Mouse (Mus musculus) hindbrain, embryonic 10.5 days (tissue): Measurements from ENCODE around the gene Klhdc8a. TPM values are rescaled to one million over a fixed set of nuclear protein-coding genes. Genes with fewer than 3 reads are reported as not detected.
A peak's percentile ranks its signal among the peaks of the same experiment; 100 is the strongest.
"Not testable (repeated sequence)": the region's sequence is repeated elsewhere in the genome, so short reads cannot be mapped to it uniquely, and the experiment has no call there.

Experiments used
- DNase-seq: peaks from one replicate; pipeline ENCODE4 v3.0.0-alpha.2; 2017; ENCODE audit warnings: low spot score
- H3K27ac ChIP-seq: fragments of 300-500 bp; sonication (generic); 2 replicates; pipeline ENCODE4 v1.5.1; 2016; ENCODE audit warnings: mild to moderate bottlenecking, moderate library complexity
- H3K27me3 ChIP-seq: fragments of 300-500 bp; sonication (generic); 2 replicates; pipeline ENCODE4 v1.6.1; 2016; ENCODE audit warnings: mild to moderate bottlenecking; ENCODE audit not compliant: poor library complexity, insufficient read depth, severe bottlenecking
- H3K36me3 ChIP-seq: fragments of 300-500 bp; sonication (generic); 2 replicates; pipeline ENCODE4 v1.6.1; 2016; ENCODE audit warnings: mild to moderate bottlenecking, moderate library complexity
- H3K4me1 ChIP-seq: fragments of 300-500 bp; sonication (generic); replicated peaks from 2 replicates; pipeline ENCODE4 v1.6.1; 2016; ENCODE audit warnings: mild to moderate bottlenecking
- H3K4me3 ChIP-seq: fragments of 300-500 bp; sonication (generic); 2 replicates; pipeline ENCODE4 v1.5.1; 2016; ENCODE audit warnings: mild to moderate bottlenecking, moderate library complexity
- H3K9me3 ChIP-seq: fragments of 300-500 bp; sonication (generic); 2 replicates; pipeline ENCODE4 v1.6.1; 2016; ENCODE audit warnings: mild to moderate bottlenecking, moderate library complexity
- WGBS: fragments of 180-500 bp; shearing (Covaris S2); methylation state at CpG from one replicate; pipeline ENCODE4 v1.1.7; 2016; 5-methylcytosine and 5-hydroxymethylcytosine counted together
- polyA plus RNA-seq: library from polyadenylated mRNA; unstranded; fragments of >200 nt; fragmentation: Nextera tagmentation; extraction: Ambion mirVana; gene quantifications from 2 replicates; pipeline ENCODE4 v1.2.1, GENCODE M21; 2016

Klhdc8a gene
- polyA plus RNA-seq, 1 experiment from 2014 or later, result 3.5 TPM

DNA sequence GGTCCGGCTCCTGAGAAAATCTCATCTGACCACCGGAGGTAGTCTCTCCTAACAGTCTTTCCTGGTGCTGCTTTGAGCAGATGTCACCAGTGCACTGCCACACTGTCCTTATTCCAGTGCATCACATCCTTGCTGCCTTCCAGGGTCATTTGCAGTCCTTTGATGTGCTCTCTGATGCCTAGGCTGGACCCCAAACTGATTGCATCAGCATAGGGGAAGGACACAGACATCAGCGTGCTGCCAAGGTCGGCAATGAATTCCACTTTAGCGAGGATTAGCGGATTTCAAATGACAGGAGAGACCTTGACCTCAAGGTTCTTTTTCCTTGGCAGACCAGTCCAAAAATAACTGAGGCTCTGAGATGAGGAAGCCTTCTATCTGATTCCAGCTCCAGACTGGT, 21.3 kb upstream of the Klhdc8a start:
- WGBS, result 82% methylated on average over 6 of the region's 6 CpGs
- H3K9me3 ChIP-seq, result no peaks in the 10 kb centered on the region
- no peak overlapping the region for H3K4me3 ChIP-seq
- no peak for DNase-seq
- H3K4me1 ChIP-seq, result peaks cover 17% of the 10 kb centered on the region
- no peaks in the 10 kb centered on the region for H3K36me3 ChIP-seq
- no peak overlapping the region for H3K27ac ChIP-seq
- no peaks in the 10 kb centered on the region for H3K27me3 ChIP-seq

DNA sequence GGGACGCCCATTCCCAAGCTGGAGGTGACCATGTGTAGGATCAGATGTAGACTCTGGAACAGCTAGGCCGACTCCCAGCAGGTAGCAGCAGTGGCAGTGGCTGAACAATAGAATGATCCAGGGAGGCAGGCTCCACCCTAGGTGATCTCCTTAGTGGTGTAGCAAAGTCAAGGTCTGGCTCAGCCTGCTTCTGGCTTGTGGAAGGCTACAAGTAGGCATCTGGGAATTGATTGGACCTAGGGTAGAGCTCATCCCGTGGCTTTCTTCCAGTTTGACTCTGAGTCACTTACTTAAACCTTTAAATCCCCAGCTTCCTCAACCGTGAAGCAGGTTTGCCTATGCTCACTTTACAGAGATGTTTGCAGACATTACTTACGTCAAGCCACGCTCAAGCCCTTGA, 17.8 kb upstream of the Klhdc8a start:
- H3K27ac ChIP-seq, H3K9me3 ChIP-seq, H3K4me3 ChIP-seq, H3K27me3 ChIP-seq, H3K36me3 ChIP-seq, DNase-seq: not testable (repeated sequence)
- WGBS, result 82% methylated on average over 6 of the region's 6 CpGs
- H3K4me1 ChIP-seq, result peaks cover 38% of the 10 kb centered on the region

DNA sequence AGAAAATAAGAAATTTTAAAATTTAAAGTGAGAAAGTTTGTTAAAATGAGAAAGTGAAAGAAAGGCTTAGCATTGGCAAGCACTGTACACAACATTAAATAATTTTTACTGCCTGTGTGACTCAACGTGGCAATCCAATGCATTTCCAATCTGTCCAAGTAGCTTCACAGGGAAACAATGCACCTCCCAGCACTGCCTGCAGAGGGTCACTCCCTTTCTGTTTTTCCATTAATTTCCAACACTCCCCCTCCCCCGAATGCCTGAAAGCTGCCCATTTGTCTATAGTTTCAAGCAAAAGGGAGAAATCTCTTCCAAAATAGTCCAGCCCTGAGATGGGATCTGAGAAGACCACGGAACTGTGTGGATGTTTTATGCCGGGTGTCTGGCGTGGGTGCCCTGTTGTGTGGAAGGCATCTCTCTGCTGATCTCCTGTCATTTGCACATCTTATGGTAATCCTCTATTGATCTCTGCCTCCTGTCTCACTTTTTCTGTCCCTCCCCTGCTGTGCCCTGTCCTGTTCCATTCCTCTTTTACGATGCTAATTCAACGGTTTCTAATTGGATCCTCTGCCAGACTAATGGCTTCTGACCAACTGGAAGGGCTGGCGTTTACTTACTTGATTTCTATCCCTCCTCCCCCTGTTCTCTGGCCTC, 16.8 kb upstream of the Klhdc8a start:
- WGBS, result 10% methylated on average over 8 of the region's 8 CpGs
- Histone ChIP-seq H3K4me1 (peaks cover 40% of the 10 kb centered on the region), H3K9me3 (no peaks in the 10 kb centered on the region), H3K36me3 (no peaks in the 10 kb centered on the region), H3K27me3 (peaks cover 17% of the 10 kb centered on the region), H3K27ac (peak overlapping the region; percentile 81), H3K4me3 (0 out of 2 replicates have a peak overlapping the region, but pooled peaks have one; percentile 9)
- no peak for DNase-seq

DNA sequence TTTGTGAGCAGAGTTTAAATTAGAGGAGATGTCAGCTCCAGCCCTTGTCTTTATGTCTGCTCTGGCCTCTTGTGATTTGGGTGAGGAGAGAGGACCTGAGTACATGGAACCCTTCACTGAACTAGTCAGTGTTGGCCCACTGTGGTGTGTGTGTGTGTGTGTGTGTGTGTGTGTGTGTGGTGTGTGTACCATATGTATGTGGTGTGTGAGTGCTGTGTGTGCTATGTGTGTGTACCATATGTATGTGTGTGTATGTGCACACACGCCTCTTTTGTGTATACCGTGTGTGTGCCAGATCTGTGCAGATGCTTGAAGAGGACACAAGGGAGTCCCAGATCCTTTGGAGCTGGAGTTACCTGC, 16.3 kb upstream of the Klhdc8a start:
- Histone ChIP-seq H3K9me3 (no peaks in the 10 kb centered on the region), H3K4me1 (peaks cover 40% of the 10 kb centered on the region), H3K4me3 (no peak overlapping the region), H3K36me3 (no peaks in the 10 kb centered on the region), H3K27me3 (peaks cover 17% of the 10 kb centered on the region), H3K27ac (peak overlapping the region; percentile 81)
- no peak for DNase-seq
- WGBS, result 84% methylated on average over 2 of the region's 2 CpGs

DNA sequence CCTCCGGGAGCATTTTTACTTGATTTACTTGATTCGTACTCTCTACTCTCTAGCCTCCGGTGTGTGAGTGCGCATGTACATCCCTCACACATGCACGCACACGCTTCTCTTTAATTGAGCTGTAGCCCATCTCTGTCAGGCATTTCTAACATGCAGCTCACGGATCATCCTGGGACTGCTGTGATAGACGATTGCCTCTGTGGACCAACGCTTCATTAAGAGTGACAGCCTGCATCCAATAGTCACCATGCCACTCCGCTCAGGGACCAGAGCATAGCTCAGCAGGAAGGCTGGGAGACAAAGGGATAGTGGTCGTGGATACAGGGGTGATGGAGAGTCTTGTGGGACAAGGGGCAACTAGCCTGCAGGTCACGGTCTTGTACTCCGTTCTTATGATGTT, 15.4 kb upstream of the Klhdc8a start:
- H3K27ac ChIP-seq, result peak overlapping the region; percentile 81
- no peaks in the 10 kb centered on the region for H3K9me3 ChIP-seq
- H3K27me3 ChIP-seq, result peaks cover 17% of the 10 kb centered on the region
- H3K4me1 ChIP-seq, result peaks cover 49% of the 10 kb centered on the region
- no peaks in the 10 kb centered on the region for H3K36me3 ChIP-seq
- 44% methylated on average over 13 of the region's 13 CpGs for WGBS
- DNase-seq, result no peak
- H3K4me3 ChIP-seq, result no peak overlapping the region

DNA sequence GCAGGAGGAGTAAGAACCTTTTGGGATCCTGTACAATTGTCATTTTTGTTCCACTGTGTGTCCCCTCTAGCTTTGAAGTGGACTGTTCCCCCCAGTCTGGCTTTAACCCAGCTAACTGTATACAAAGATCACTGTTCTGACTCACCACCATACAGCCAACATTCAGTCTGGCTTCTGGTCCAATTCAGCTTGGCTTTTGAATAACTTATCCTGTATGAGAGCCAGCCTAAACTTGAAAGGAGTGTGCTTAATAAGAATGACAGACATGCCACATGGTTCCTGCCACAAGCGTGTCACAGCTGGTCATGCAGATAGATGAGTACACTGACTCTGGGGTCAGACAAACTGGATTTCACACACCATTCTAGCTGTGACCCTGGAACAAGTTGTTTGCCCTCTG, 11.7 kb upstream of the Klhdc8a start:
- no peak for DNase-seq
- Histone ChIP-seq H3K9me3 (no peaks in the 10 kb centered on the region), H3K36me3 (no peaks in the 10 kb centered on the region), H3K27me3 (peaks cover 28% of the 10 kb centered on the region), H3K27ac (peak overlapping the region; percentile 60; the same call in 1 of the 2 replicates), H3K4me1 (peaks cover 73% of the 10 kb centered on the region), H3K4me3 (no peak overlapping the region)
- 85% methylated on average over 1 of the region's 1 CpGs for WGBS

DNA sequence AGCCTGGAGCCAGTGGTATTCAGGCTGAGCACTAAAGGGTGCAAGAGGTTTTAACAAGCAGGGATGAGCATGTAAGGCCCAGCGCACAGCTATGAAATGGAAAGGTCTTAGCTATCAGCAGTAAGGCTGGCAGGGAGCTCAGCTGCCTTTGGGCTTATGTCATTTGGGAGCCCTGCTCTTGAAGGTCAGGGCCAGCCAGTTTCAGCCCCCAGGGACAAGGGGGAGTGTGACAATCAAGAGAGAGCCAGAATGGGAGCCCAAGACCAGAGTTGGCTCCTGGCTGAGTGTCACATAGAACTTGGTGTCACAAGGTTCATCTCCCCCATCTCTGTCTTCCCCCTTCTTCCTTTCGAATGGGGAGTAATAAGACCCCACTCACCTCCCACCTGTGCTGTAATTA, 11.0 kb upstream of the Klhdc8a start:
- Histone ChIP-seq H3K4me3 (no peak overlapping the region), H3K4me1 (peaks cover 73% of the 10 kb centered on the region), H3K27ac (0 out of 2 replicates have a peak overlapping the region, but pooled peaks have one; percentile 46), H3K9me3 (no peaks in the 10 kb centered on the region), H3K27me3 (peaks cover 28% of the 10 kb centered on the region), H3K36me3 (no peaks in the 10 kb centered on the region)
- DNase-seq, result no peak
- WGBS, result 83% methylated on average over 2 of the region's 2 CpGs

DNA sequence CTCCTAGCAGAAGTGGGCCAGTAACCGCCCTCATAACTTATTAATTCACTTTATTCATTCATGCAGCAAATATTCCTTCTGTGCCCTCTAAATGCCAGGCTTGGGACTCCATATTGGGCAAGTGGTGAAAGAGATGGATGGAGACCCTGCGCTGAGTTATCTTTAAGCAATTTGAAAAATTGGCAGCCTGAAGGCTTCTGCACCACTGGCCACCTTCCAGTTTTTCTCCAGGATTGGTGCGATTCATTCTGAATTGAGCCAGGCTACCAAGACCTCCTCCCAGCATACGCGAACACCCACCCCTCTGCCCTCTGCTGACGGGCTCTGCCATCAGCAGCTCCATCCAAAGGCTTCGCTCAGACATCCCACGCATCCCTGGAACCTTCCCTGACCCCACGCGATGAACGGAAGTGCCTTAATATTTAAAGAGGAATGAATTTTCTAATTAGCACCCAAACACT, 10.4 kb upstream of the Klhdc8a start:
- no peak for DNase-seq
- H3K36me3 ChIP-seq, result no peaks in the 10 kb centered on the region
- H3K4me3 ChIP-seq, result no peak overlapping the region
- 13% methylated on average over 11 of the region's 11 CpGs for WGBS
- peaks cover 28% of the 10 kb centered on the region for H3K27me3 ChIP-seq
- H3K4me1 ChIP-seq, result peaks cover 73% of the 10 kb centered on the region
- H3K9me3 ChIP-seq, result no peaks in the 10 kb centered on the region
- H3K27ac ChIP-seq, result 0 out of 2 replicates have a peak overlapping the region, but pooled peaks have one; percentile 17

DNA sequence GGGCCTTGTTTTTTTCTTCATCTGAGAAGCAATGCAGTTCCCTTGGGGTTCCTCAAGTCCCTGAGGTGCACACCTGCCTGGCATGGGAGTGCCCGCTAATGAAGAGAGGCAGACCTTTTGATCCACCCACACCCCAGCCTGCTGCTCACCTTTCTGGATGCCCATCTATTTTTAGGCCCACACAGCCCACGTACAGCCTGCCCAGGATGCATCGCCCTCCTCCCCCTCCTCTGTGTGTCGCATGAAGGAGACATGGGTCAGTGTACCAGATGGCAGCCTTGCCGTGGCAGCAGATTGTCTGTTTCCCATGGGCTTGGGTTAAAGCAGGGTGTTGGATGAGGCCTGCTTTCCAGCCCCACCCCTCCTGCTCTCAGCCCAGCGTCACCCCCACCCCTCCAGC, 8.5 kb upstream of the Klhdc8a start:
- no peak for DNase-seq
- H3K4me1 ChIP-seq, result peaks cover 71% of the 10 kb centered on the region
- peak overlapping the region; percentile 81 for H3K27ac ChIP-seq
- peaks cover 30% of the 10 kb centered on the region for H3K27me3 ChIP-seq
- H3K4me3 ChIP-seq, result no peak overlapping the region
- no peaks in the 10 kb centered on the region for H3K9me3 ChIP-seq
- WGBS, result 71% methylated on average over 6 of the region's 6 CpGs
- no peaks in the 10 kb centered on the region for H3K36me3 ChIP-seq

DNA sequence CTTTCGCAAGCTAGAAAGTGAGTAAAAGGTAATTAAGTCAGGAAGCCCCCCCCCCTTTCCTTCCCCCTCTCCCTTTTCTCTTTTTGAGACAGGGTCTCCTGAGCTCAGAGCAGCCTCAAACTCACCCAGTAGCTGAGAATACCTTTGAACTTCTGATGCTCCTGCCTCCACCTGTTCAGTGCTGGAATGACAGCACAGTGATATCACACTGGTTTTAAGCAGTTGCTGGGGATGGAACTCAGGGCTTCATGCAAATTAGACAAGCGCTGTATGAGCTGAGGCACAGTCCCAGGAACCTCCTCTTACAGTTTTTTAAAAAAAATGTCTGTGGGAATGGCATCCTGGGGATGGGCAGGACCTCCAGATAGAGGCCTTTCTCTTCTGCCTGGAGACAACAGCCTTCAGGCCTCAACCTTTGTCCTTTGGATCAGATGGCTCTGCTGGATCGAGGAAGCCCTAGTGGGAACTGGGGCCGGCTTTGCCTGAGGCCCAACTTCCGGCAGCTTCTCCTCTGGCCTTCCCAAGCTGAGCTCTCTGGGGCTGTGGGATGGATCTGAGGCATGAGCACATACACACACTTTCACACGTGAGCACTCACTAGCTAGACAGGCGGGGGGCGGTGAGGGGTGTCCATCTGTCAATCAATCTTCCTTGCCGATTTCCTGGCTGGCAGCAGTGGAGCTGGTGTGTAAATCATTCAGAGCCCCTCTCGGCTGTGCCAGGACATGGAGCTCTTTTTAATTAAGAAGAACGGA, 7.3 kb upstream of the Klhdc8a start:
- Histone ChIP-seq H3K4me3 (no peak overlapping the region), H3K27ac (peak overlapping the region; percentile 81), H3K9me3 (no peaks in the 10 kb centered on the region), H3K36me3 (no peaks in the 10 kb centered on the region), H3K4me1 (peaks cover 76% of the 10 kb centered on the region), H3K27me3 (peaks cover 34% of the 10 kb centered on the region)
- DNase-seq, result peak; percentile 52
- 31% methylated on average over 11 of the region's 11 CpGs for WGBS

DNA sequence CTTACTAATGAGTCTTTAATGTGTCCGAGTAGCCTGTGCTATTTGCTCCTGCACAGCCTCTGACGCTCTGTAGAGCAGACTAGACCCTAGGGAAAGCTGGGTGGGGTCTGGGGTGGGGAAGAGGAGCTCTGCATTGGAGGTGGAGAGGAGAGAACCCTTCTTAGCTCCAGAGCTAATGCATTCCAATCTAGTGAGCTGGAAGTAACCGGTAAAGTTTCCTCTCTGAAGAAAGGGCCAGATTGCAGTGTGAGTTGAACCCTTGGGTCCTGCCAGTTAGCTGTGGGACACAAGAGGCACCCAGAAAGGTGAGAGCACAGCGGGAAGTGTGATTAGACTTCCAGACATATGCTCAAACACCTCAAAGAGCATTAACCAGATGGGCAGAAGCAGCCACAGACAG, 6.7 kb upstream of the Klhdc8a start:
- Histone ChIP-seq H3K36me3 (no peaks in the 10 kb centered on the region), H3K4me1 (peaks cover 76% of the 10 kb centered on the region), H3K4me3 (no peak overlapping the region), H3K27ac (peak overlapping the region; percentile 81), H3K9me3 (no peaks in the 10 kb centered on the region), H3K27me3 (peaks cover 36% of the 10 kb centered on the region)
- 46% methylated on average over 4 of the region's 4 CpGs for WGBS
- DNase-seq, result no peak

DNA sequence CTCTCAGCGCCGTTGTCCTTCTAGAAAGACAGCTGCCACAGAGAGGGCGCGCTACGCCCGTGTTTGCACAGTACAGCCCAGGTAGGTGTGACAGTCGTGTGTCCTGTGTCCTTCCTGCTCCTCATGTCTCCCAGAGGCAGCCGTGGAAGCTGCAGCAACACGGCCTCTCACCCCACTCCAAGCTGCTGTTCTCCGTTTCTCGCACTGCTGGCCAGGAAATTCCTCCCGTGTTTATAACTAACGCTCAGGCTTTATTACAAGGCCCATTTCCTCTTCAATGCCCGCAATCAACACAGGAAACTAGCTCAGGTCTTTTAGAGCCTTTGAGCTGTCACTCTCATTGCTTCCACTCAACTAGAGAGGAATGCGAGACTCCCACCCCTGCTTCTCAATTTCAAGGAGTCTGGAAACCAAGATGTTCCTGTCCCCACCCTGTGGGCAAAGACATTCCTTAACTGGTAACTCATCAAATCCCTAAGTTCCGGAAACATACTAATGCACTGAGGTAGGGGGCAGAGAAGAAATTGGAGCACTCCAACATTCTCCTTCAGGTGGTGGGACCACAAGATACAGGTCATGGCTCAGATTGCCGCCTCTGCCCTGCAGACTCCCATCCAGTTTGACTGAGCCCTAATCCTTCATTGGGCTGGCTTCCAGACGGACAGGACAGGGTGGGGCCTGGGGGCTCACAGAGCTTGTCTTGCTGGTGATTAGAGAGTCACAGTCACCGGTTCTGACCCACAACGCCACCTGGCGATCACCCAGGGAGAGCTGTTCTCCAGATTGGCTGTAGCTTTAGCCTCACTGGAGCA, 5.9 kb upstream of the Klhdc8a start:
- no peak overlapping the region for H3K4me3 ChIP-seq

More for the DNA sequence above, 5.9 kb upstream of the Klhdc8a start:
- no peak for DNase-seq
- 51% methylated on average over 21 of the region's 21 CpGs for WGBS
- H3K36me3 ChIP-seq, result no peaks in the 10 kb centered on the region
- H3K27ac ChIP-seq, result peak overlapping the region; percentile 81
- no peaks in the 10 kb centered on the region for H3K9me3 ChIP-seq
- H3K4me1 ChIP-seq, result peaks cover 80% of the 10 kb centered on the region
- peaks cover 44% of the 10 kb centered on the region for H3K27me3 ChIP-seq
